In the genomic region with DNA sequence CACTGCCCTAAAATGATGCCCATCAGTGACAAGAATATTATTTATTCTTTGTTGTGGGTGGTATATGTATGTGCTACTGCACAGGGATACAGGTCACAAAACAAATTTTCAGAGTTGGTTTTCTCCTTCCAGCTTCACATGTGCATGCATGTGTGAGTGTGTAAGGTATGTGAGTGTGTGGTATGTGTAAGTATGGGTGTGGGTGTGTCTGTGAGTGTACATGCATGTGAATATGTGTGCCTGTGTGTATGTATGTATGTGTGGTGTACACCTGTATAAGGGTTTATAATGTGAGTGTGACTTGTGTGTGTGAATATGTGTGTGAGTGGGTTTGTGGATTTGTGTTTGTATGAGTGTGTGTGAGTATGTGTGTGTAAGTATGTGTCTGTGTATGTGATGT, we compare ENCODE assay signal across 26 mouse cellular contexts. TPM values are rescaled to one million over a fixed set of nuclear protein-coding genes. Genes with fewer than 3 reads are reported as not detected.
DNase-seq lines count a peak whose midpoint lies in the region; ATAC-seq and TF ChIP-seq lines count a peak whose summit lies in the region.
"Had no signal": no experiment of that assay in that cellular context is flagged by ENCODE, and none has a peak within 500 bp of the region (broad histone marks: within the 10 kb centered on the region; RNA-seq: fewer than 3 reads in every experiment).

No protein-coding gene starts in this region.

- peak; percentile 25 for DNase-seq in heart, adult 11 months
- DNase-seq in heart, adult 2 months = no peak
- DNase-seq in midbrain, embryonic 10.5 days (ENCODE audit: low spot score) = no peak
- DNase-seq in midbrain, postnatal 0 days (ENCODE audit: low spot score) = no peak
- no peak for DNase-seq in ovary, postnatal 14 days (ENCODE audit: low spot score)
- DNase-seq: adrenal gland, postnatal 36 days; B cell, adult 2 months; cerebellum, adult 18-20 months; cerebellum, postnatal 10 days; gastrocnemius, postnatal 10 days; kidney, adult 9 months; kidney, postnatal 10 days; layer of hippocampus, postnatal 36 days; left cerebral cortex, postnatal 4 days; lung, embryonic 14.5 days; lung, postnatal 14 days; right cerebral cortex, postnatal 4 days; thymus, postnatal 14 days had no signal

- TF ChIP-seq EP300 in heart, adult 2 months (IDR thresholded peaks at IDR 0.05; ENCODE audit: insufficient read depth, low read depth, low read length) = no peak

- no peak for TF ChIP-seq CTCF in heart, adult 2 months (IDR thresholded peaks at IDR 0.05)
- TF ChIP-seq CTCF in midbrain, postnatal 0 days (IDR thresholded peaks at IDR 0.05) = no peak

- no peaks in the 10 kb centered on the region for H3K27me3 ChIP-seq in heart, adult 2 months (ENCODE audit: control insufficient read depth, insufficient read depth, low read length)
- H3K27me3 ChIP-seq in midbrain, embryonic 10.5 days (ENCODE audit: low read depth, poor library complexity, severe bottlenecking) = no peaks in the 10 kb centered on the region
- H3K27me3 ChIP-seq in midbrain, postnatal 0 days (ENCODE audit: insufficient read depth, low read length) = no peaks in the 10 kb centered on the region
- no peaks in the 10 kb centered on the region for H3K27me3 ChIP-seq in hindbrain, embryonic 15.5 days
- H3K27me3 ChIP-seq in hindbrain, embryonic 16.5 days (replicated peaks; ENCODE audit: control insufficient read depth, insufficient read depth, low read length) = no peaks in the 10 kb centered on the region
- H3K27me3 ChIP-seq: heart, embryonic 15.5 days; liver, embryonic 15.5 days; neural tube, embryonic 12.5 days had no signal

- intact Hi-C loops in heart, adult 2 months (cut with DNase I) = no loop called here

- no peak overlapping the region for H3K27ac ChIP-seq in heart, adult 2 months
- peak overlapping the region; percentile 38 for H3K27ac ChIP-seq in midbrain, embryonic 10.5 days (replicated peaks)
- H3K27ac ChIP-seq in midbrain, postnatal 0 days (ENCODE audit: low read depth, low read length) = no peak overlapping the region
- H3K27ac ChIP-seq in hindbrain, embryonic 15.5 days (replicated peaks) = no peak overlapping the region
- H3K27ac ChIP-seq in hindbrain, embryonic 16.5 days (ENCODE audit: low read depth, low read length) = no peak overlapping the region
- H3K27ac ChIP-seq: heart, embryonic 10.5 days; heart, embryonic 15.5 days; liver, embryonic 15.5 days; neural tube, embryonic 12.5 days had no signal

- no peaks in the 10 kb centered on the region for H3K79me2 ChIP-seq in heart, adult 2 months (replicated peaks; ENCODE audit: control insufficient read depth, insufficient read depth, low read length)

- no peaks in the 10 kb centered on the region for H3K36me3 ChIP-seq in heart, adult 2 months (ENCODE audit: control insufficient read depth, insufficient read depth, low read length)
- H3K36me3 ChIP-seq in midbrain, embryonic 10.5 days = 0 out of 2 replicates have a peak, but pooled peaks cover 3% of the 10 kb centered on the region
- H3K36me3 ChIP-seq in midbrain, postnatal 0 days (ENCODE audit: insufficient read depth, low read length) = 0 out of 2 replicates have a peak, but pooled peaks cover 6% of the 10 kb centered on the region
- no peaks in the 10 kb centered on the region; the same call in 1 of the 2 replicates for H3K36me3 ChIP-seq in hindbrain, embryonic 15.5 days
- no peaks in the 10 kb centered on the region for H3K36me3 ChIP-seq in hindbrain, embryonic 16.5 days (ENCODE audit: control insufficient read depth, insufficient read depth, low read length)
- H3K36me3 ChIP-seq: heart, embryonic 10.5 days; heart, embryonic 15.5 days; liver, embryonic 15.5 days; neural tube, embryonic 12.5 days had no signal

- no peak overlapping the region for H3K4me3 ChIP-seq in heart, adult 2 months
- H3K4me3 ChIP-seq in midbrain, embryonic 10.5 days = no peak overlapping the region
- no peak overlapping the region for H3K4me3 ChIP-seq in midbrain, postnatal 0 days (ENCODE audit: low read depth, low read length)
- no peak overlapping the region for H3K4me3 ChIP-seq in hindbrain, embryonic 15.5 days
- no peak overlapping the region for H3K4me3 ChIP-seq in hindbrain, embryonic 16.5 days (ENCODE audit: low read length)
- H3K4me3 ChIP-seq: heart, embryonic 10.5 days; heart, embryonic 15.5 days; liver, embryonic 15.5 days; myocyte; neural tube, embryonic 12.5 days had no signal

- no peaks in the 10 kb centered on the region for H3K9me3 ChIP-seq in midbrain, embryonic 10.5 days (replicated peaks)
- H3K9me3 ChIP-seq in midbrain, postnatal 0 days (ENCODE audit: low read length) = no peaks in the 10 kb centered on the region
- no peaks in the 10 kb centered on the region for H3K9me3 ChIP-seq in hindbrain, embryonic 15.5 days
- H3K9me3 ChIP-seq in hindbrain, embryonic 16.5 days (ENCODE audit: control insufficient read depth, low read length) = no peaks in the 10 kb centered on the region
- H3K9me3 ChIP-seq: heart, embryonic 10.5 days; heart, embryonic 15.5 days; liver, embryonic 15.5 days; neural tube, embryonic 12.5 days had no signal

- peaks cover 1% of the 10 kb centered on the region; the same call in 1 of the 2 replicates for H3K4me1 ChIP-seq in heart, adult 2 months (ENCODE audit: control insufficient read depth, insufficient read depth, low read length)
- peaks cover 5% of the 10 kb centered on the region; the same call in 1 of the 2 replicates for H3K4me1 ChIP-seq in midbrain, embryonic 10.5 days
- H3K4me1 ChIP-seq in midbrain, postnatal 0 days (ENCODE audit: insufficient read depth, low read length) = no peaks in the 10 kb centered on the region
- H3K4me1 ChIP-seq in hindbrain, embryonic 15.5 days (replicated peaks) = no peaks in the 10 kb centered on the region
- no peaks in the 10 kb centered on the region for H3K4me1 ChIP-seq in hindbrain, embryonic 16.5 days (ENCODE audit: control insufficient read depth, insufficient read depth, low read depth, low read length)
- H3K4me1 ChIP-seq: heart, embryonic 10.5 days; heart, embryonic 15.5 days; liver, embryonic 15.5 days; neural tube, embryonic 12.5 days had no signal

- H3K4me2 ChIP-seq in midbrain, postnatal 0 days (ENCODE audit: low read depth, low read length, poor library complexity, severe bottlenecking) = no peak overlapping the region
- H3K4me2 ChIP-seq in hindbrain, embryonic 15.5 days = no peak overlapping the region
- H3K4me2 ChIP-seq in hindbrain, embryonic 16.5 days (ENCODE audit: low read length) = no peak overlapping the region
- H3K4me2 ChIP-seq: heart, embryonic 15.5 days; liver, embryonic 15.5 days; lung, embryonic 14.5 days; neural tube, embryonic 12.5 days had no signal

- no peak for ATAC-seq in midbrain, postnatal 0 days (ENCODE audit: low FRiP score)
- ATAC-seq in hindbrain, embryonic 15.5 days (ENCODE audit: low FRiP score, low read depth) = peak; percentile 20; the same call in 1 of the 2 replicates
- ATAC-seq in hindbrain, embryonic 16.5 days = 0 out of 2 replicates have a peak, but pooled peaks have one; percentile 9
- ATAC-seq: intestine, postnatal 0 days had no signal

- no peak for TF ChIP-seq POLR2A in heart, adult 2 months (IDR thresholded peaks at IDR 0.05; ENCODE audit: insufficient read depth, low read depth, low read length)

- no peak overlapping the region for H3K9ac ChIP-seq in heart, adult 2 months (ENCODE audit: low read depth, low read length)
- H3K9ac ChIP-seq in midbrain, postnatal 0 days (replicated peaks; ENCODE audit: low read length, poor library complexity, severe bottlenecking) = no peak overlapping the region
- H3K9ac ChIP-seq in hindbrain, embryonic 15.5 days = no peak overlapping the region
- H3K9ac ChIP-seq in hindbrain, embryonic 16.5 days (ENCODE audit: low read depth, low read length) = no peak overlapping the region
- H3K9ac ChIP-seq: heart, embryonic 15.5 days; liver, embryonic 15.5 days; lung, embryonic 14.5 days; neural tube, embryonic 12.5 days had no signal

RNA-seq across cellular contexts. Expression of a gene that starts 49.4 kb away (rescaled TPM):
- total RNA-seq in heart, adult 2 months (2021) = 10 to 100 TPM; 47.7 to 51.2 TPM
- 37.6 and 53.7 TPM in 2 replicates for polyA plus RNA-seq in heart, adult 2 months (2012; rRNA removed)
- polyA plus RNA-seq in midbrain, embryonic 10.5 days (2016; fragmentation: Nextera tagmentation; extraction: Ambion mirVana) = 47.0 and 53.0 TPM in 2 replicates
- 156 and 167 TPM in 2 replicates for total RNA-seq in midbrain, postnatal 0 days (2014; rRNA removed)
- polyA plus RNA-seq in midbrain, postnatal 0 days (2015; fragmentation: Nextera tagmentation; extraction: Ambion mirVana) = 144 and 156 TPM in 2 replicates
- polyA plus RNA-seq in hindbrain, embryonic 15.5 days (2015; fragmentation: Nextera tagmentation; extraction: Ambion mirVana) = 136 and 137 TPM in 2 replicates
- 143 and 157 TPM in 2 replicates for polyA plus RNA-seq in hindbrain, embryonic 16.5 days (2015; fragmentation: Nextera tagmentation; extraction: Ambion mirVana)

RNA-seq across cellular contexts. Expression of a gene that starts 50.0 kb away (rescaled TPM):
- 1 to 10 TPM; 3.3 to 5.5 TPM for total RNA-seq in heart, adult 2 months (2021)
- 1.8 and 2.1 TPM in 2 replicates for polyA plus RNA-seq in heart, adult 2 months (2012; rRNA removed)
- polyA plus RNA-seq in midbrain, embryonic 10.5 days (2016; fragmentation: Nextera tagmentation; extraction: Ambion mirVana) = 78.8 and 81.0 TPM in 2 replicates
- 4.2 and 5.7 TPM in 2 replicates for total RNA-seq in midbrain, postnatal 0 days (2014; rRNA removed)
- polyA plus RNA-seq in midbrain, postnatal 0 days (2015; fragmentation: Nextera tagmentation; extraction: Ambion mirVana) = 7.1 and 7.8 TPM in 2 replicates
- 14.8 and 16.1 TPM in 2 replicates for polyA plus RNA-seq in hindbrain, embryonic 15.5 days (2015; fragmentation: Nextera tagmentation; extraction: Ambion mirVana)
- 14.1 and 14.5 TPM in 2 replicates for polyA plus RNA-seq in hindbrain, embryonic 16.5 days (2015; fragmentation: Nextera tagmentation; extraction: Ambion mirVana)
